Mouse (Mus musculus) regulatory T cell (primary cell): ENCODE results near the gene Trim21.

Experiments
- in situ Hi-C: fragments of 300-600 bp; cut with MboI, MseI; formaldehyde crosslinking; loops from one replicate; pipeline ENCODE4 v1.15.1; 2025; ENCODE audit warnings: high pct_unique_total_duplicates

Gene Trim21

DNA sequence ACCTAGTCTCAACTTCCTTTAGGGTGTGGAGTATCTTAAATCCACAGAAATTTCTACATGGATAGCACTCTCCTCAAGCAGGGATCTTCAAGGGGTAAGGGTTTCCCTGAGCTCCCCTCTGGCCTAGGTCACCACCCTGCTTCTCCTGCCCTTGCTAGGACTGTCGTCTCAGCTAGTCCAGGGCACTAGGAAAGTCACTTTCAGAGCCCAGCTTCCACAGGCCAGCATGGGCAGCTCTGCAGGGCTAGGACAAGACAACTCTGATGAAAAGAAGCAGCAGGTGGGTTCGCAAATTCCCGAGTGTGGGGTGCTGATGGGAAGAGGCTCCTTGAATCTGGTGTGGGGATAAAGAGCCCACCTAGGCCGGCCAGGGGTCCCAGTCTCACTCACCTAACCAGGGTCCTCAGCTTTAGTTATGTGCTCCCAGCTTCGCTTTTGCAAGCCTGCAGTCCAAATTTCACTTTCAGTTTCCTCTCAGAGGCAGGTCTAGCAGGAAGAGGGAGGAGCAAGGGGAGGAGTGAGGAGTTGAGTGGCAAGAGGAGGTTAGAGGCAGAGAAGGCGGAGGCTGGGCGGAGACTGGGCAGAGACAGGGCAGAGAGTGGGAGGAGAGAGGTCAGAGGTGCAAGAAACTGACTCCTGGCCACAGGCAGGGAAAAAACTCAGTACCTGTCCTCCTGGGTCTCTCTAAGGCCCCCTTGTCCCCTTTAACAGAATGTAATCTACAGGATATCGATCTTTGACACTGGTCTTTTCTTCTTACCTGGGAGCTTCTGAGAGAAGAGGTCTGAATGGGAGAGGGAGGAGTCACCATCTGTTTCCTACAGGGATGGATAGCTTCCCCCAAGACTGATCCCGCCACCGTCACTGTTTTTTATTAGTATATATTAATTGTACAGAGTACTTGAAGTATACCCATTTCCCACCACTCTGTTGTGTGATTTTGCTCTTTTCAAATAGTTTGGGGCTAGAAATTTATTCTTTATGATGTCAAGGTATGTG, at the start of gene Trim21:
TSS of gene Trim21 (minus strand) at position 488 of the 999 bp plus-strand sequence.
- in situ Hi-C loops = no loop called here

DNA sequence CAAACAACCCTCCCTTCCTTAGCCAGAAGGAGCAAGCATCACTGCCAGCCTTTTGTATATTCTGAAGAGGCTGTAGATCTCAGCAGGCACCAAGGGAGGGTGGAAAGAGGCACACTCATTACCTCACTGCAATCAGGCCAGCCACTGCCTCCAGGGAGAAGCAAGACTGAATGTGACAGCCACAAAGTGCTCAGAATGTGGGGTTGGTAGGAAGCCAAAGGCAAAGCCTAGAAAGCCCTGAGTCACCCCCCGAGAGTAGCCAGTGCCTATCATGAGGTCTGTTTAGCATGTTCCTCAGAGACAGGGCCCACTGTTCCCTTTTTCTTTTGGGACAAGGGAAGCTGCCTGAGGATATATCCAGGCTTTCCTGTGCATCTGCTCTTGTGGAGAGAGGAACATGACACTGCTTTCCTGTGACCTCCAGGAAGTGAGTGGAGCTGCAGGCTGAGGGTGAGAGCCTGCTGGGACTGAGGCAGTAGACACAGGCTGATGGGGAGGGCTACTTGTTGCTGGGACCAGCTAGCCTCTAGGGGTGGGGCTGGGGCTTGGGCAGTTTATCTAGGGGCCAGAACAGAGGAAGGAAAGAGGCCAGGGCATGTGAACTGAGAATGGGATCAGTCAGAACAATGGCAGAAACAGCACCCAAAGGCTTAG, 32.2 kb upstream of the Trim21 start, which contains the start of gene Olfr552:
TSS of gene Olfr552 (plus strand) at position 393 of the 654 bp plus-strand sequence.
- in situ Hi-C loops = no loop called here

DNA sequence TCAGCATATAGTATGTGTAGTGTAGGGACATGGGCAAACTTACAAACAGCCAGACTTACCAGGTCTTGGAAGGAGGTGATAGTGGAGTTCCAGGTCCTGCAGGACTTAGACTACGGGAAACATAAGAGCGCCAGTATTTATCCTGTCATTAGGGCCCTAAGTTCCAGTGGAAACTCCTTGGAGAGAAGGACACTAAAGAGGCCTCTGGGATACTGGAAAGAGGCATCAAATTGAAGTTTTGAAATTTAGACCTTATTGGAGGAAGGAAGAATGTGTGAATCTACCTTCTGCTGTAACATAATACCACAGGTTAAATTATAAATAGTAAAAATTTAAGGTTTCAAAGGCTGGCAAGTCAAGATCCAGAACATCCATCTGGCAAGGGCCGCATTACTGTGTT, 26.5 kb upstream of the Trim21 start, which contains the start of gene Olfr551:
TSS of gene Olfr551 (minus strand) at position 101 of the 400 bp plus-strand sequence.
- in situ Hi-C loops = no loop called here

DNA sequence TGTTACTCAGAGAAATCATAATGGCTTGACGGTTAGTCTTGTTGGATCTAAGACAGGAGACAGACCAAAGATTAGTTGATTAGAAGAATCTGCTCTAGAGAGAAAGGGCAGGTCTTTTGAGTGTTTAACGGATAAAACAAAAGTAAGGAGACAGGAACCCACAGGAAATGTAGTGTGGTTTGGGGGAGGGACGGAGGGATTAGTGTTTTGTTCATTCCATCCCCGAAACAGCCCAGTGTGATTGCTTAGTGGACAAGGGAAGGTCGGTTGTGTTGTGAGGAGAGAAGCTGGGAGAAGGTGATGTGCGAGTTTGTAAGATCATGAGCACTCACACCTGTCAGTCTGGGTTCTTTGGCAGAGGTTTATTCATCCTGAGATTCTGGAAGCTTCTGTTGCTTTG, 10.7 kb upstream of the Trim21 start:
- in situ Hi-C loops = no loop called here

DNA sequence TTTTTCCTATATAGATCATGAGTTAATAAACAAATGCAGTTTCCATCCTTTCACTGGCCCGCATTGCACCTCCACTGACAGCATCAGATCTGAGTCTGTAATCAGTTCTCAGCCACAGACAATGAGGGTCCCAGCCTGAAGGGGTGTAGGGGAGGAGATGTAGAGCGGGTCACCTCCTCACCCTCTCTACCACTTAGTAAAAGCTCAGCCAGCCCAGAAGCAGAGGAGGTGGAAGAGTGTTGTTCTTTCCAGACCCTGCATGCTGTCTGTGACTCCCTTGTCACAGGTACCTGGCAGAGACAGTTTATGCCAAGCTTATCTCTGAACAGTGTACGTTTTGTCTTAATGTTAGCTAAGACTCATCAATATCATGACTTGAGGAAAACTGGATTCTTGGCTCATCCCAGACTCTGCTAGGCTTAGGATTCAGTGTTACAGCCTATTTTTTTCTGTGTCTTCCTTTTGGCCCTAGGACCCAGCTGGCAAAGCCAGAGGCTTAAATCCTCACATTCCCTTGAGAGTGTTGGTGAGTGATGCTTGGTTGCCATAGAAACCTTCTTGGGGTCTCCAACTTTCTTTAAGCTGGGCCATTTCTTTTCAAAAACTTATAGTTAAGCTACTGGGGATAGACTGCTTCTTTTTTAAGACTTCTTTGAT, 8.0 kb upstream of the Trim21 start:
- in situ Hi-C loops = no loop called here

DNA sequence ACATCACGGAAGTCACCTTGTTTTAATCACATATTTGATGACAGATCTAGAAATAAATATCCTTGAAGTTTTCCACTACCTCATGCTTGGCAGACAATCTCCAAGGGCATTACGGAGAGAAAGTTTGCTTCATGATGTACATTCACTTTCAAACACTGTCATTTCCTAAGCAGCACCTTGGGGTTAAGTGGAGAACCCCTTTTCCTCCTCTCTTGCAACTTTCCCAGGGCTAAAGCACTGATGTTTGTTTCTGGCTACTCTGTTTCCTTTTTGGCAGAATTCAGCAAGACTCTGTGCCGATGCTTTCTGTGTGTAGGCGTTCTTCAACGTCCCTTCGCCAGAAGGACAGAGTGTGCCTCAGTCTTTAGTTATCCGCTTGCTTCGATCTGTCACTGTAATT, 5.9 kb upstream of the Trim21 start, which contains the start of gene Olfr550:
TSS of gene Olfr550 (plus strand) at position 301 of the 400 bp plus-strand sequence.
- in situ Hi-C loops = no loop called here

DNA sequence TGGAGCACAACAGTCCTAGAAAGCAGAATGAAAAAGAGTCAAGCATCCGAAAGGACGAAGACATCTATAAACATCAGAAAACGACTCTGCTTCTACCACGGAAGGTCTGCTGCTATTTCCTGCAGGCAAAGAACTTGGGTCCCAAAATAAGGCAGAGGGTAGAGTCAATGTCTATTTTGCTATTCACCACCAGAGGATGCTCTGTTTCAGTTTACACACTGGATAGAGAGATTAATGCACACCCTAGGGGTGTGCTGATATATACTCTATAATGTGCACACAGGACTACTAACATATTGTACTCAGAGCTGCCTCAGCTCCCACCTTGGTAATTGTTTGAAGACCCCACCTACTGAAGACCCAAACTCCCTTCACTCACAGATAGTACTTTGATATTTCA, 933 bp upstream of the Trim21 start:
- in situ Hi-C loops = no loop called here

DNA sequence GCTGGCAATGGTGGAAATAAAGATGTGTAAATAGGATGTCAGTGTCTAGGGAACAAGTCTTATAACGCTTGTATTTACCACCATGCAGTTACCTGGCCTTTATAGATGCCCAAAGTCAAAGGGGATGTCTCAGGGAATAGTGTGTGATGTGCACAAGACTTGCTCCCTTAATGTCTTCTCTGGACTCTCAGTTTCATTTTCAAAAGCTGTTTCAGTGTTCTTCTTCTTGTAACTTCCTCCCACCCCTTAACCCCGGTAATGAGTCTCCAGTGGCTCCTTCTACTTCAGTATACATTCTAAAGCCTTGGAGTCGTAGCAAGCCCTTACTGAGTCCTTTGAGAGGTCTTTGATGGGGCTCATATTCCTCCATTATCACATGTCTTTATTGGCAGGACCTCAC, 12.0 kb downstream of the Trim21 start:
- in situ Hi-C loops = no loop called here

DNA sequence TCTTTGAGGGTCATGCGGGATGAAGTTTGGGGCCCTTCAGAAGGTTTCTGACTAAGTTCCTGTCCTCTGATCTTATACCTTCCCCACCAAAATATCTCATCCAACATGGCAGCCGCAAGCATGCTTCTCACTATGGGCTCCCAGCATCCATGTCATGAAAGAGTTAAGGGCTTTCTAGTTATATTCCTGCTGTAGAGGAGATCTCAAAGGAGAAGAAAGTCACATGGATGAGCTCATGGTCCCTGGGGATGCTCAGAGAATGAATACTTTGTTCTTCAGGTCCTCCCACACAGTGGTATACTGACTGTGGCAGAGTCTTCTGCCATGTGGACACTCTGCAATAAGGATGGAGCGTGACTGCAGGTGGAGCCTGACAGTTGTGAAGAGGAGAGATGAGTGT, 15.7 kb downstream of the Trim21 start, which contains the start of gene Olfr549:
TSS of gene Olfr549 (plus strand) at position 301 of the 400 bp plus-strand sequence.
- in situ Hi-C loops = no loop called here

DNA sequence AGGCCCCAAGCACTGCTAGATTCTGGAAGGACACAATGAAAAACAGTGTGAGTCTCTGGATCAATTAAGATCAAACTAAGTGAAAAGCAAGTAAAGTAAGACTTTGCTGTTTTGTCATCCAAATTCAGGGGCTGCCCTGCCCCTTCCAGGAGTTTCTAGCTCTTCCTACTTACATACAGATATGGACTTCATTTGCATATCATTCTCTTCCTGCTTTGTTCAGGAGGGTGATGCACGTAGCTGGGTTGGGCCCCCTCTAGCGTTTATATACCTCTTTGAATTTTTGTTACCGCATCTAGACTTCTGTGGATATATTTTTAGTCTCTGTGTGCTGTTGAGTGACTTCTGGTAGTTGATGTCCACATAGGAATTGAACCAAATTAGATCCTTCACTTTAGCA, 24.0 kb downstream of the Trim21 start:
- in situ Hi-C loops = no loop called here

DNA sequence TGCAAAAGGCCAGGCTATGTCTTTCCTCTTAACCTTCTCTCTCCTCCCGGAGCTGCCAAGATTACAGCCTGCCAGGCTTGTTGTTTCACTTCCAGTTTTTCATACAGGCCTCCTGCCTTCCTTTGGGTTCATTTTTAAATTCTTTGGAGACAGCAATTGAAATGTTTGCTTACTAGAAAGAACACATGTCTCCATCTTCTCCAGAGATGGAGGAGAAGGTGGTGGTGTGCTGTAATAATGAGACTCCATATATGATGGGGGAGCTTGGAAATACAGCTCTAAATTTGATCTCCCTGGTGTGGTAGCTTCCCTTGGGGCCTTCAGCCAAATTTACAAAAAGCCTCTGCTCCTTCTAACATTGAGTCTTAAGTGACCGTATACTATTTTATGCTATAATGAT, 24.7 kb downstream of the Trim21 start, which contains the start of gene Olfr548-ps1:
TSS of gene Olfr548-ps1 (plus strand) at position 301 of the 400 bp plus-strand sequence.
- in situ Hi-C loops = no loop called here

DNA sequence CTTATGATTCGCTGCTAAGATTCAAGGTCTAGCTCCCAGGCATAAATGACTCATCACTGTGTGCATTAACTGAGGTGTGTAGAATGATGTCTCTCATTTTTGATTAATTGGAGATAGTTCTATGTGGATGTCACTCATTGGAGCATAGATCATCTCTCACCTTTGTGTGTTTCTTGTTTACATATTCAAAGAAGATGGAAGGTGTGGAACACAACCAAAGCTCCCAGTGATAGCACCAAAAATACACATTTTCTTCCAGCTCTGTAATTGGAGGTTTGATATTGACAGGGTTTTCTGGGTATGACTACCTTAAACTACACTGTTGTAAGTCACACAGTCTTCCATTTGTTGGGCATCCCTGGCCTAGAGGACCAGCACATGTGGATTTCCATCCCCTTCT, 30.8 kb downstream of the Trim21 start, which contains the start of gene Olfr547:
TSS of gene Olfr547 (plus strand) at position 301 of the 400 bp plus-strand sequence.
- in situ Hi-C loops = no loop called here

DNA sequence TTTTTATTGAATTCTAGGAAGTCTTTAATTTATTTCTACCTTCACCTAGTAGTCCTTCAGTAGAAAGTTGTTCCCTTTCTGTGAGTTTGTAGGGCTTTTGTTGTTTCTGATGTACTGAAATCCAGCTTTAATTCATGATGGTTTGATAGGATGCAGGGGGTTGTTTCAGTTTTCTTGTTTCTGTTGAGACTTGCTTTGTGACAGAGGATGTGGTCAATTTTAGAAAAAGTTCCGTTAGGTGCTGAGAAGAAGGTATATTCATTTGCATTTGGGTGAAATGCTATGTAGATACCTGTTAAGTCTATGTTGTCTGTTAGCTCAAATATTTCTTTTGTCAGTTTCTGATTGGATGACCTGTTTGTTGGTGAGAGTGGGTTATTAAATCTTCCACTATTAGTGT, 36.2 kb downstream of the Trim21 start:
- in situ Hi-C loops = no loop called here

DNA sequence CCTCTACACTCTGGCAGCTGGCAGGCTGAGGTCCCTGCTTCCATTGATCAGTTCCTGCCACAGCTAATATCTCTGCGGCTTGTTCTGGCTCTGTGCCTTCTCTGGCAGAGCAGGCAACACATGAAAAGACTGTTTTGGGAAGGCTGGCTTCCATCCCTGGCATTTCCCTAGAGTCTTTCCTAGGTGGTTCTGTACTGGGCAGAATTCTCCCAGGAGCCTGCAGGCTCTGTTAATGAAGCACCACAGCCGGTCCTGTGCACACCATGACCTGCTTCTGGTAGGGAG, 48.3 kb downstream of the Trim21 start:
- in situ Hi-C loops = loop anchor here (10.0 kb wide), 1 partner anchor 238 kb away; the partner anchor contains the start of genes Olfr560 and Olfr78

DNA sequence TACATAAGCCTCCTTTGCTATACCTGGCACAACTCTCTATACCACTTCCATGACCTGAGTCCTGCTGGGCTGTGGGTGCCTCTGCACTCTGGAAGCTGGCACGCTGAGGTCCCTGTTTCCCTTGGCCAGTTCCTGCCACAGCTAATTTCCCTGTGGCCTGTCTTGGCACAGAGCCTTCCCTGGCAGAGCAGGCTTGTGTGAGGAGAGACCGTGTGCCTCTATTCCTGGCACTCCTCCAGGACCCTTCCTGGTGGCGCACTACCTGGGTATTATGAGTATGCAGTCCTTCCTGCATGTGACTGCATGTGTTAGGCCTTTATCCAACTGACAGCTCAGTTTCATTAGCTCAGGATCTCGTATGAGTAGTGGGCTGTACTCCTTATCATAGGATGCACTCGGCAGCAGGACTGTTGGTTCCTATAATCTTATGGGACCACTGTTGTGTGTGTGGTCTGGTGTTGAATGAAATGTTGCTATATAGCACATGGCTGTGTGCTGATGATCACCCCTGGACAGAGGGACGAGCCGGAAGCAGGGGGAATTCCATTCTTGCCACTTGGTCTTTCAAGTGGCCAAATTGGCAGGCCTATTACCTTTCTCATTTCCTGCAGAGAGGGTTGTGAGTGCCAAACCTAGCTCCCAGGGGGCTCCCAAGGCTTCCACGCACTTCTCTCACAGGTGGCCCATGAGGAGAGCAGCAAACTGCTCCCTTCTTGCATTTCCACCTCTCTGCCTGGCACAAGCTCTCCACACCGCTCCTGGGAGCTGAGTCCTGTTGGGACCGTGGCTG, 48.8 kb downstream of the Trim21 start:
- in situ Hi-C loops = loop anchor here (10.0 kb wide), 1 partner anchor 238 kb away; the partner anchor contains the start of genes Olfr560 and Olfr78

DNA sequence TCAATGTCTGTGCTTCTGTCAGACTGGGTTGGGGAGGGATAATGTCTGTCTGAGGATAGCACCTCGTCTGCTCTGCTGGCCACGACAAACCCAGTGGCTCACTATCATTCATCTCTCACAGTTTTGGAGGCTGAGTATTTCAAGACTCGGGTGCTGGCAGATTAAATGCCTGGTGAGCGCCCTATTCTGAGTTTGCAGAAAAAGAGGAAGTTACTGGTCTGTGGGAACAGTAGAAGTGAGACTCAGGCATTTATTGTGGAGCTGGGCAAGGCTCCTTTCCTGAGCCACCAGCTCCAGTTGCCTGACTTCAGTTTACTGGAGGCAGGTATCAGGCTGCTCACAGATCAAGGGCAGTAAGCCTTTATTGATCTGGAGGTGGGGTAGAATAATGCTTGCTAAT, 51.1 kb downstream of the Trim21 start:
- in situ Hi-C loops = loop anchor here (5.0 to 10.0 kb wide), 2 partner anchors 241 to 408 kb away; partner anchors contain the start of genes Olfr560, Olfr572 and Olfr78

DNA sequence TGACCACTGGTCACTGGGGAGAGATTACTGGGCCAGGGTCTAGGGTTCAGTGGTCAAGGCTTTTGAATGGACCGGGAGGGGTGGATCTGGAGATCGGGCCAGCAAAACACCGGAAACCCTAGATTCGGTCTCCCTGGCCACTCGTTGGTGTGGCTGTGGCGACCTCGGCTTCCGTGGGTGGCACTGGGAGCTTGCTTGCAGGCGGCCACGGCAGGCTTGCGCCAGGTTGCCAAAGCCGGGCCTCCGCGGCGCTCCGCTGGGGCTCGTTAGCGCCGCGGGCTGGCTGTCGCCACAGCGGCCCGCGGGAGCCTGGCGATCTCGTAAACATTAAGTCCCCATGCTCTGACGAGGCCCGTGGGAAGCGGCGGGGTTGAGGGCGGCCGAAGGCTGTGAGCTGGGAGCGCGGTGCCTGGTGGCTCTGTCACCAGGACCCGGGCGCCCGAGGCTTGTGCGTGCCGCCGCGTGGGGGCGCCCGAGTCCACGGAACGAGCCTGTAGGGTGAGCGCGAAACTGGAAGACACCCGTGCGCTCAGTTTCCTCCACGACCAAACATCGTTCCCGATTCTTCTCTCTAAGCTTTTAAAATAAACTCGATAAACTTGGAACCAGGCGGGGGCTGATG, 52.4 kb downstream of the Trim21 start:
- in situ Hi-C loops = loop anchor here (5.0 to 10.0 kb wide), 2 partner anchors 242 to 409 kb away; partner anchors contain the start of genes Olfr560, Olfr572 and Olfr78

DNA sequence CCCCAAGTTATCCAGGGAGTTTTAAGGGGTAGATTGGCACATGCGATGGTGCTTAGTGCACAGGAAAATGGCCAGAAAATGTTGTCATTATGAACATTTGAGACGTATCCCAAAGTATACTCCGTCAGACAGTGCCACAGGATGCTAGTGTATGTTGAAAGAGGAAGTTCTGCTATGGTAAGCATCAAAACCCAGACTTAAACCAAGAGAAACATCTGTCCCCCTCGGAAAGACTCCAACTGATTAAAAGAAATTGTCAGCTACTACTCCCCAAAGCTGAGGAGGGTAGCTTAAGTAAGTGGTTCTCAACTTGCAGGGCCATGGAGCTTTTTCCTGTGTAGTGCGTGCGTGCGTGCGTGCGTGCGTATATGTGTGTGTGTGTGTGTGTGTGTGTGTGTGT, 53.4 kb downstream of the Trim21 start:
- in situ Hi-C loops = loop anchor here (5.0 to 10.0 kb wide), 2 partner anchors 243 to 410 kb away; partner anchors contain the start of genes Olfr560, Olfr572 and Olfr78

DNA sequence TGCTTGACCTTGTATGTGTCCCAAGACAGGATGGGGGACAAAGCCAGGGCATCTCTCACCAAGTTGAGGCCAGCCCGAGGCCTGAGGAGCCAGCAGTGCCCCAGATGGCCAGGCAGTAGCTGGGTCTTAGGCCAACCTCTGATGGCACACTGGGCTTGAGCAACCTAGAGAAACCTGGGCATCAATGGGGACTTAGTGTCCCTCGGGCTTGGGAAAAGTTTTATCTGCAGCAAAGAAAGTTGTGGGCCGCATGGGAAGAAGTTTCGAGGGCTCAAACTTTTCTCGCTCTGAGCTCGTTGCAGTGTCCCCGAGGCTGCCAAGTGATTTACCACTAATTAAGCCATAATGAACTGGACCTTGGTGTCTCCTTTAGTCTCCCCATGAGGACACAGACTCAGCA, 55.6 kb downstream of the Trim21 start:
- in situ Hi-C loops = loop anchor here (5.0 to 10.0 kb wide), 3 partner anchors 128 to 413 kb away; partner anchors contain the start of genes Olfr554, Olfr560, Olfr572 and Olfr78

DNA sequence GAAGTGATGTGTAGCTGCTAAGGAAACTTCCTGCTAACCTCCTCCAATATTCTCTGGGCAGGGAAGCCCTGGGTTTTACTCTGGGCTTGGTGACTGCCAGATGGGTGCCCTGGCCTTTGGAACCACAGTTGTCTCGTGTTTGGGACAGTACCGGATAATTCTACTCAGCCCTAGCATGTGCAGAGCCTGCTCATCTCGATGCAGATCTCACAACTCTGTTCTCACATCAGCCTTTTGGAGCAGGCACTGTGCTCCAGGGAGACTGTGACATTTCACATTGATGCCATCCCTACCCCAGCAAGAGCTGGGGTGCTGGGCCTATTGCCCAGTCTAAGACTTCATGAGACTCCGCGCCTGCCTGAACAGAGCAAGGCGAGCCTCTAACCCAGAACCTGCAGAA, 56.6 kb downstream of the Trim21 start:
- in situ Hi-C loops = loop anchor here (5.0 kb wide), 1 partner anchor 129 kb away; the partner anchor contains the start of gene Olfr554
